Comparison of ENCODE assay signal across 8 mouse cellular contexts in the genomic region with DNA sequence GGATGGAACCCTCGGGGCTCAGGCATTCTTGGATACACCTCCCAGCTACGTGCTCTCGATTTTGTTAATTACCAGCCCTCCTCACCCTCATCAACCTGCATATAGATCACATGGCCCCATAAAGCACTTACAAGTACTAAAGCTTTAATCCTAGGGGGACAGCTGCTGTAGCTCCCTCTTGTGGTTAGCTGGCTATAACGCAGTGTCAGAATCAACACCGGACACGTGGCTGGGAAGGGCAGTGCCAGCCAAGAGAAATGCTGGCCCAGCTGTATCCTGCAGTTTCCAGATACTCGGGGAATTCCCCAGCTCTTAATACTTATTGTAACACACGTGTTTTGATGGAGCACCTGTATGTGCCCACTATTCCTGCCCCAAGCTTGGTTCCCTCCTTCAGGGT. TPM values are rescaled to one million over a fixed set of nuclear protein-coding genes. Genes with fewer than 3 reads are reported as not detected.
DNase-seq lines count a peak whose midpoint lies in the region; ATAC-seq and TF ChIP-seq lines count a peak whose summit lies in the region.

No protein-coding gene starts in this region.

- no peak overlapping the region for H3K9ac ChIP-seq in intestine, postnatal 0 days (ENCODE audit: low read depth, low read length)

- peak; percentile 21; the same call in 1 of the 2 replicates for ATAC-seq in intestine, postnatal 0 days

- peak; percentile 64 for DNase-seq in urinary bladder, postnatal 14 days (ENCODE audit: low spot score)
- DNase-seq in urinary bladder, postnatal 10 days (ENCODE audit: low spot score) = no peak
- DNase-seq in c-Kit-positive CD71-positive TER-119-negative erythroid progenitor cells, embryonic 14.5 days (ENCODE audit: low read depth) = peak; percentile 22
- peak; percentile 81 for DNase-seq in gastrocnemius, adult 2 months
- peak; percentile 51 for DNase-seq in limb, embryonic 10.5 days (ENCODE audit: low spot score)
- peak; percentile 63 for DNase-seq in urinary bladder, postnatal 25 days (ENCODE audit: low spot score)

- H3ac ChIP-seq in myocyte (ENCODE audit: control insufficient read depth, insufficient read length) = no peak overlapping the region

- WGBS in intestine, postnatal 0 days = 43% methylated on average over 8 of the region's 8 CpGs
- 60% methylated on average over 8 of the region's 8 CpGs for WGBS in limb, embryonic 10.5 days

- TF ChIP-seq POLR2A in myocyte (IDR thresholded peaks at IDR 0.05; ENCODE audit: insufficient read length, low read depth) = no peak

- intact Hi-C loops in gastrocnemius, adult 2 months (cut with DNase I) = loop anchor here (1.0 to 2.0 kb wide), 2 partner anchors 58 to 101 kb away; a partner anchor contains a TSS

- no peak overlapping the region for H3K4me2 ChIP-seq in intestine, postnatal 0 days (replicated peaks; ENCODE audit: low read depth)
- H3K4me2 ChIP-seq in myocyte (ENCODE audit: low read depth) = no peak overlapping the region

- H3K4me1 ChIP-seq in intestine, postnatal 0 days (replicated peaks; ENCODE audit: control insufficient read depth, insufficient read depth, low read length) = no peaks in the 10 kb centered on the region
- no peaks in the 10 kb centered on the region for H3K4me1 ChIP-seq in limb, embryonic 10.5 days

- H3K4me3 ChIP-seq in gastrocnemius, adult 2 months = no peak overlapping the region
- no peak overlapping the region for H3K4me3 ChIP-seq in intestine, postnatal 0 days (ENCODE audit: low read depth, low read length)
- no peak overlapping the region for H3K4me3 ChIP-seq in limb, embryonic 10.5 days
- no peak overlapping the region for H3K4me3 ChIP-seq in myocyte

- no peaks in the 10 kb centered on the region for H3K27me3 ChIP-seq in intestine, postnatal 0 days (replicated peaks; ENCODE audit: control insufficient read depth, insufficient read depth, low read length)
- no peaks in the 10 kb centered on the region for H3K27me3 ChIP-seq in limb, embryonic 10.5 days (ENCODE audit: low read depth, poor library complexity, severe bottlenecking)
- no peaks in the 10 kb centered on the region for H3K27me3 ChIP-seq in myocyte (ENCODE audit: control insufficient read depth, insufficient read depth, insufficient read length)

- peaks cover 32% of the 10 kb centered on the region for H3K36me3 ChIP-seq in intestine, postnatal 0 days (ENCODE audit: control insufficient read depth, insufficient read depth)
- H3K36me3 ChIP-seq in limb, embryonic 10.5 days = peaks cover 82% of the 10 kb centered on the region
- peaks cover 11% of the 10 kb centered on the region for H3K36me3 ChIP-seq in myocyte (ENCODE audit: control insufficient read depth, insufficient read depth)

- no peak overlapping the region for H3K27ac ChIP-seq in gastrocnemius, adult 2 months
- H3K27ac ChIP-seq in intestine, postnatal 0 days (ENCODE audit: low read depth, low read length) = no peak overlapping the region
- H3K27ac ChIP-seq in limb, embryonic 10.5 days = no peak overlapping the region

- TF ChIP-seq CTCF in gastrocnemius, adult 2 months (IDR thresholded peaks at IDR 0.05) = peak; percentile 92
- TF ChIP-seq CTCF in intestine, postnatal 0 days (IDR thresholded peaks at IDR 0.05; ENCODE audit: low read depth) = peak; percentile 89

- no peaks in the 10 kb centered on the region for H3K9me3 ChIP-seq in intestine, postnatal 0 days (ENCODE audit: control insufficient read depth)
- no peaks in the 10 kb centered on the region for H3K9me3 ChIP-seq in limb, embryonic 10.5 days (replicated peaks)

- H3K79me2 ChIP-seq in myocyte (ENCODE audit: control insufficient read depth, insufficient read depth) = no peaks in the 10 kb centered on the region

TF ChIP-seq in myocyte, 11 proteins besides CTCF, POLR2A, EP300 and RAD21:
- TF ChIP-seq TCF3 (IDR thresholded peaks at IDR 0.05; ENCODE audit: insufficient read length, low read depth) (no peak), REST (IDR thresholded peaks at IDR 0.05; ENCODE audit: insufficient read depth, insufficient read length) (no peak), MYOD1 (IDR thresholded peaks at IDR 0.05; ENCODE audit: control insufficient read depth in 1 of 3, insufficient read length in 2 of 3, low read depth in 2 of 3) (no peak), USF1 (IDR thresholded peaks at IDR 0.05; ENCODE audit: low read depth) (peak; percentile 68), CEBPB (IDR thresholded peaks at IDR 0.05; ENCODE audit: insufficient read depth, poor library complexity, severe bottlenecking) (no peak), MYOG (IDR thresholded peaks at IDR 0.05; ENCODE audit: control insufficient read depth in 1 of 3, insufficient read depth in 1 of 3, insufficient read length in 2 of 3, low read depth in 2 of 3) (no peak), SRF (IDR thresholded peaks at IDR 0.05; ENCODE audit: control insufficient read depth, insufficient read length, low read depth) (no peak), TCF12 (IDR thresholded peaks at IDR 0.05; ENCODE audit: insufficient read depth, poor library complexity, severe bottlenecking) (no peak), POLR2AphosphoS2 (IDR thresholded peaks at IDR 0.05; ENCODE audit: insufficient read length, low read depth) (no peak), E2F4 (IDR thresholded peaks at IDR 0.05; ENCODE audit: insufficient read depth) (no peak), MAX (IDR thresholded peaks at IDR 0.05; ENCODE audit: low read depth) (peak; percentile 13)

RNA-seq across cellular contexts. Expression of a gene that starts 58.0 kb away (rescaled TPM):
- total RNA-seq in gastrocnemius, adult 2 months (2021) = under 1 TPM; 0.31 to 0.75 TPM
- 1.4 and 1.5 TPM in 2 replicates for polyA plus RNA-seq in intestine, postnatal 0 days (2015; fragmentation: Nextera tagmentation; extraction: Ambion mirVana)
- 0.74 and 1.2 TPM in 2 replicates for polyA plus RNA-seq in limb, embryonic 10.5 days (2016; fragmentation: Nextera tagmentation; extraction: Ambion mirVana)
- 4.5 TPM for polyA plus RNA-seq in myocyte (2012; fragmentation: generic; extraction: Trizol)
